Mouse (Mus musculus) lung, postnatal 25 days (tissue): ENCODE measurements at regions not wholly inside any gene's neighbourhood (a gene's known extent, or its start where the extent isn't known, plus 50 kb on each side); places are given as distances from the start of the nearest gene placed in this dataset.

Source experiments
- DNase-seq: peaks from one replicate; pipeline ENCODE4 v3.0.0; 2022; ENCODE audit warnings: low spot score

GRCm38 (mm10) chr13:52398344-52398743 is 132.7 kb downstream of the Diras2 start:
- no peak for DNase-seq

DNA sequence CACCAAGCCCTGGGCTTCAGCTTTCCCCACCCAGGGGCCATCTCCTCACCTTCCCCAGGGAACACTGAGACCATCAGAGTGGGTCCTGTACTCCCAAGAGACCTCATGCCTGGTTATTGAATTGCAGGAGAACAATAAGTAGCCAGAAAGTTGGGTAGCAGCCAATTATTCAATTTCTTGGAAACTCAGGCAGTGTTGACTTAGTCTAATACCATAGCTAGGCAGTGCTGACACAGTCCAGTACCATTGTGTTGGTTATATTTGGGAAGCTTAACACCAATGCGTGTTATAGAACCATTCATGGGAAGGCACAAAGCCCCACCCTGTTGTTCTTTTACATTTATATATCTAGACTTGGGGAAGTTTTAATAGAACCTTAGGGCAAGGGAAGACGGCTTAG is 131.9 kb downstream of the Diras2 start:
- DNase-seq = no peak

GRCm38 (mm10) chr13:52403805-52404204 is 127.3 kb downstream of the Diras2 start:
- no peak for DNase-seq

DNA sequence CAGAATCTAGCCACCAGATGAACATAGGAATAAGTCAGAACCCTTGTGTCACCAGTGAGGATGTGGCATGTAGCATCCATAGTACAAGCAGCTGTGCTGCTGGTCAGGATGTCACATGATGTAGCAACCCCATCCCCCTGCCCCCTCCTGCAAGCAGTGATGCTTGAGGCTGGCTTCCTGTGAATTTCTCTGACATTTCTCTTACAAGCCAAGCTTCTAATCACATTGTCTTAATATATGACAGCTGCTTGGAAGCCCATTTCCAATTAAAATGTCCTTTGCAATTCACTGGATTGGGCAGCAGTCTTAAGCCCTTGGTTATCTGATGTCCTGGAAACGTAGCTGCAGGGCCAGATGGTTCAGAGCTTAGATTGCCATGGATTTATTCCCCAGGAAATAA is 114.8 kb downstream of the Diras2 start:
- no peak for DNase-seq

- no peak for DNase-seq
Observed at GRCm38 (mm10) chr13:52422456-52422855, 108.6 kb downstream of the Diras2 start.

DNA sequence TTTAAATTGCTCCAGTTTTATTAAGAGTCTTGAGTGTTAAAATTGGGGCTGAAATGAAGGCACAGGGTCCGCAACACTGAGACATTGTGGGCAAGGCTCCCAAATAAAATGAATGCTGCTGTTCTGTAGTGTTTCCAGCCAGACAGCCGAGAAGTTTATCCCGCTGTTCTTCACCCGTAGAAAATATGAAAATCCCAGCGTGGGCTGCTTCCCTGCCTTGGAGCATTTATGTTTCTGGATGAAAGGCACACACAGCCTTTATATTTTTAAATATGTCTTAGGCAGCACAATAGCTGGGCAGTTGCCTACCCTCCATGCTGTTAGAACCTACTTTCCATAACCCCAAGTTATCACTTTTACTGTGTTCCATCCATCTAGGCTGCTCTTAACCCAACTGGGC is 102.6 kb downstream of the Diras2 start:
- DNase-seq = no peak

DNA sequence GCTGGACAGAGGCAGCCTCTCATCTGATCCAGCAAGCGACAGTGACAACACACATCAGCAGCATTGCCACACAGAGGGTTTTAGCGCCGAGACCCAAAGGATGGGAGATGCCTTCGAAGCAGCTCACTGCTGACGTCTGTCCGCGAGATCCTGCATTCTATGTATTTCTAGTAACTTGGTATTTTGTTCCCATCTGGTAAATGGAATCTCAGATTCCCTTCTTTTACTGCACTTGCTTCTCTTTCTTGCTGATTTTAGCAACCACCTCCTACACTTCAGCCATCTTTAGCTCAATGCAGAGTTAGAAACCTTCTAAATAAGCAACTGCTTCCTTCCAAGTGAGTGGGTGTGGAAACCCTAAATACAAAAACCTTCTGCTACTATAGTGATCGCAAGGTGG is 94.3 kb downstream of the Diras2 start:
- no peak for DNase-seq

DNA sequence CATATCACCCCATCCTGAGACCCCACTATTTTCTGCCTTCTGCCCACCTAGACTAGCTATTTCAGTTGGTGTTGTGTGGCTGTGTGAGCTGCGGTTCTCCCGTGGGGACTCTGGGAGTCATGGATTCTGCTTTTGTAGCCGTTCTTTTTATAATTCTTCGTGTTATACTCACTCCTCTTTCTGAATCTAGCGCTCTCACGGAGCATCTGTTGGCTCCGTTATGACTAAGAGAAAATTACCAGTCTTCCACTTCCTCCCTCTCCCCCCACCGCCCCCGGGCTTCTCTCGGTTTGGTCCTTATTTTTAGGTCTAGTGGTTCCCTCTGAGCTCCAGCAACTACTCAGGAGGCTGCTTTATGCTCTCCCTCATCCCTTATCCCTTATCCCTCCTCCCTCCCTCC is 85.6 kb downstream of the Diras2 start:
- no peak for DNase-seq

GRCm38 (mm10) chr13:52448902-52449301 is 82.2 kb downstream of the Diras2 start:
- no peak for DNase-seq

DNA sequence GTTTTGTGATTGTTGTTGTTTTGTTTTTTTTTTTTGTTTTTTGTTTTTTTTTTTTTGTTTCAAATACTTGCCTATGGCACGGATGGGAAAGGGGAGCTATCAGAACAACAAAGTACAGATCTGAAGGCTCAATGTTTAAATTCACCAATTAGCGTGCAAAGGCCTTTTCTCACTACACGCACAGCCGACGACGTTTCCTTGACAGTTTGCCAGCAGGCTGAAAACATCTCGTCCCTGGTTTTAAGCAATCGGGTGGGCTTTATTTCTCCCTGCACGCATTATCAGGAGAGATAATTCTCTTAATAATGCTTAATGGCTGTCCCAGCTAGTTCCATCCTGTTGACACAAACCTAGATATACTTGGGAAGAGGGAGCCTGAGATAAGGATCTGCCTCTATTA is 79.6 kb downstream of the Diras2 start:
- DNase-seq = no peak

GRCm38 (mm10) chr13:52452291-52452690 is 78.8 kb downstream of the Diras2 start:
- no peak for DNase-seq
